Mouse (Mus musculus) heart, embryonic 16.5 days (tissue): ENCODE results near the gene Kank4. TPM values are rescaled to one million over a fixed set of nuclear protein-coding genes. Genes with fewer than 3 reads are reported as not detected.

Experiments used
- ATAC-seq: fragments of 200-750 bp; cut with Nextera tagmentation; replicated peaks from 2 replicates; pipeline ENCODE4 v1.8.0; 2017; ENCODE audit warnings: moderate number of reproducible peaks; ENCODE audit not compliant: insufficient read depth, low FRiP score; ENCODE audit errors: extremely low read depth
- H3K27ac ChIP-seq: fragments of 300-500 bp; sonication (generic); 2 replicates; pipeline ENCODE4 v1.5.1; 2014; ENCODE audit warnings: mild to moderate bottlenecking, low read length, control low read depth, moderate library complexity
- H3K27me3 ChIP-seq: fragments of 300-500 bp; sonication (generic); 2 replicates; pipeline ENCODE4 v1.6.1; 2014; ENCODE audit warnings: low read length, mixed read lengths; ENCODE audit not compliant: control insufficient read depth, insufficient read depth
- H3K36me3 ChIP-seq: fragments of 300-500 bp; sonication (generic); 2 replicates; pipeline ENCODE4 v1.6.1; 2014; ENCODE audit not compliant: control insufficient read depth, insufficient read depth
- H3K4me1 ChIP-seq: fragments of 300-500 bp; sonication (generic); 2 replicates; pipeline ENCODE4 v1.6.1; 2014; ENCODE audit warnings: low read length, mixed read lengths; ENCODE audit not compliant: control insufficient read depth, insufficient read depth
- H3K4me2 ChIP-seq: fragments of 300-500 bp; sonication (generic); 2 replicates; pipeline ENCODE4 v1.6.1; 2014; ENCODE audit warnings: low read depth, mild to moderate bottlenecking, control low read depth, low read length
- H3K4me3 ChIP-seq: fragments of 300-500 bp; sonication (generic); 2 replicates; pipeline ENCODE4 v1.5.1; 2014; ENCODE audit warnings: mild to moderate bottlenecking, control low read depth, low read length
- H3K9ac ChIP-seq: fragments of 300-500 bp; sonication (generic); 2 replicates; pipeline ENCODE4 v1.6.1; 2014; ENCODE audit warnings: low read length, control low read depth
- H3K9me3 ChIP-seq: fragments of 300-500 bp; sonication (generic); replicated peaks from 2 replicates; pipeline ENCODE4 v1.6.1; 2016; ENCODE audit warnings: low read length; ENCODE audit not compliant: control insufficient read depth
- WGBS: fragments of 180-500 bp; shearing (Covaris S2); extraction: QIAGEN DNeasy Blood & Tissue Kit; methylation state at CpG from one replicate; pipeline ENCODE4 v1.1.7; 2014; 5-methylcytosine and 5-hydroxymethylcytosine counted together
- polyA plus RNA-seq: library from polyadenylated mRNA; unstranded; fragments of >200 nt; fragmentation: Nextera tagmentation; extraction: Ambion mirVana; gene quantifications from 2 replicates; pipeline ENCODE4 v1.2.1, GENCODE M21; 2015

Kank4 gene
- 0.50 and 0.75 TPM in 2 replicates for polyA plus RNA-seq

DNA sequence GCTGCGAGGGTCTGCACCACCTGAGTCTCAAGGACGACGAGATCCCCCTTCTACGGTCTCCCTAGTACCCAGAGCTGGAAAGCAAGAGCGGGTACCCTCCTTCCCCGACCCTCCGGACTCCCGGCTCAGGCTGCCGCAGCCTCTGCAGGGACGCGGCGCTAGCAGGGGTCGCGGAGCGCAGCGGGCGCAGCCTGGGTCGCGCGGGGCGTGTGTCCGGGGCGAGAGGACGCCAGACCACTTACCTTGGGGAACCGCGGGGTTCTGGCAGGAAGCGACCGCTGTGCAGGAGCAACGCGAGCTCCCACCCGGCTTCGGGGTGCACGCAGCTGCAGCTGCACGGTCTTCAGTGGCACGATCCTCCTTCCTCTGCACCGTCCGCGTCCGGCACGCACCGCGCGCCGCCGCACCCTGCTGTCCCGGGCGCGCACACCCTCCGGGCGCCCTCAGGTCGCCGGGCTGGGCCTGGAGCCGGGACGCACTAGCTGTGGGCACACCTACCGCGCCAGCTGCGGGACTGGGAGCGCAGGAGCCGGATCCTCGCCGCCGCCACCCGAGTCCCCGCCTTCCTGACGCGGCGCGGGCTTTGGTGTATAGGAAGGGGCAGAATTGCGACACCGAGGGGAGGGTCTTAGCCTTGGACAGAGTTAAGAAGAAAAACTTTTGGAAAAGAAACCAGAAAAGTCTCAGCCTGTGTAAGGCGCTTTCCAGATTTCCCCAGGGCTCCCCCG lies at the start of gene Kank4:
Gene Kank4, minus strand, starts transcription at position 354 of the 728 bp plus-strand sequence.
- no peaks in the 10 kb centered on the region for H3K9me3 ChIP-seq
- H3K27ac ChIP-seq, result peak within 1 kb of the TSS; percentile 28; the same call in 1 of the 2 replicates
- peak within 1 kb of the TSS; percentile 81 for H3K9ac ChIP-seq
- under 1% methylated on average over 72 of the region's 72 CpGs for WGBS
- H3K4me3 ChIP-seq, result peak within 1 kb of the TSS; percentile 71
- H3K36me3 ChIP-seq, result no peaks in the 10 kb centered on the region
- peak; percentile 65 for ATAC-seq
- peaks cover 20% of the 10 kb centered on the region for H3K27me3 ChIP-seq
- H3K4me2 ChIP-seq, result peak within 1 kb of the TSS; percentile 99
- H3K4me1 ChIP-seq, result peaks cover 3% of the 10 kb centered on the region; the same call in 1 of the 2 replicates

DNA sequence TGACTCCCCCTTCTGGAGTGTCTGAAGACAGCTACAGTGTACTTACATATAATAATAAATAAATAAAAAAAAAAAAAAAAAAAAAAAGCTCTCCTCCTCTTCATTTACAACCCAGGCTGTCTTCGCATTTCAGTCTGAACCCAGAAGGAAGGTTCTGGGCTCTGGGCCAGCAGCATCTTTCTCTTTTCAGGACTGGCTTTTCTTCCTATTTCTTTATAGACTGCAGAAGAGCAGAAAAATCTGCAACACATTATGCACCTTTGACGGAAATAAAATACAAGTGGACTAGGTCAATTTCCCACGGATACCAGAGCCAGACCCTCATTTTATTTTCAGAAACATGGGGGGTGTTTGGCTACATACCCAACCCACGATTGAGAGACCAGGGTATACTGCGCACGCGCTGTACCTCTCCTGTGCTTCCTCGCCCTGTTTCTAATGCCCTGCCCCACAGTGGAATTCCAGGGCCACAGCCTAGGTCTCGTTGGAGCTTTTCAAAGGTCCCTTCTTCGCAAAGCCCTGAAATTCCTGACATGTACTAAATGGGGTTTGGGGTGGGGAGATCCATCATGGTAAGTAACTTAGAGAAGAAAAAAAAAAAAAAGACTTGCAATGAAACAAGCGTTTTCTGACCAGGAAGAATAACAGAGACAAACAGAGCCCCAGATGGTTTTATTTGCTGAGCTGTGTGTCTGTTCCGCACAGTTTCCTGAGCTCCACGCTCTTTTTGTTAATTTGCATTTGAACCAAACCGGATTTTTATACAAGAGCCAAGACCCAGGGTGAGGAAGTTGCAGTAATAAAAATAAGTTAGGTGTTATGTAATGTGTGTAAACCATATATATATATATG lies 48.3 kb upstream of the Kank4 start:
- Histone ChIP-seq H3K27me3 (no peaks in the 10 kb centered on the region), H3K27ac (no peak overlapping the region), H3K9ac (no peak overlapping the region), H3K4me1 (no peaks in the 10 kb centered on the region), H3K4me2 (no peak overlapping the region), H3K9me3 (peaks cover 5% of the 10 kb centered on the region; the same call in 1 of the 2 replicates), H3K36me3 (no peaks in the 10 kb centered on the region), H3K4me3 (no peak overlapping the region)
- no peak for ATAC-seq
- 83% methylated on average over 14 of the region's 14 CpGs for WGBS

DNA sequence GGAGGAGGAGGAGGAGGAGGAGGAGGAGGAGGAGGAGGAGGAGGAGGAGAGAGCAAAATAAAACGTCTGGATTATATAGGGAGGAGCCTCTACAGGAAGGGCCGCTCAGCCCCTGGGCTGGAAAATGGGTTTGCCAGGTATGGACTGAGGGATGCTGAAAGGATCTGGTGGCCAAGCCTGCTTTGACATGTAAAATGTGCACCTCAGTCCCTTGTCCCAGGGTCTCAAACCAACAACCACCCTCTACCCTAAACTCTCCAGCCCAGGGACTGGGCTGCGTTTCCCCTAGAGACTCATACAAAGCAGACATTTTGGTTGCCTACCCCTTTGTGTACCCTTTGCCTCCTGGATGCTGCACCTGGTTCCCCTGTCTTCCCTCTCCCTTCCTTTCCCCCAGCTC lies 47.2 kb upstream of the Kank4 start:
- no peaks in the 10 kb centered on the region for H3K27me3 ChIP-seq
- no peak for ATAC-seq
- no peak overlapping the region for H3K4me2 ChIP-seq
- H3K4me3 ChIP-seq, result no peak overlapping the region
- peaks cover 11% of the 10 kb centered on the region for H3K9me3 ChIP-seq
- 0 out of 2 replicates have a peak, but pooled peaks cover 2% of the 10 kb centered on the region for H3K36me3 ChIP-seq
- H3K4me1 ChIP-seq, result no peaks in the 10 kb centered on the region
- H3K9ac ChIP-seq, result no peak overlapping the region
- no peak overlapping the region for H3K27ac ChIP-seq
- 68% methylated on average over 3 of the region's 3 CpGs for WGBS

DNA sequence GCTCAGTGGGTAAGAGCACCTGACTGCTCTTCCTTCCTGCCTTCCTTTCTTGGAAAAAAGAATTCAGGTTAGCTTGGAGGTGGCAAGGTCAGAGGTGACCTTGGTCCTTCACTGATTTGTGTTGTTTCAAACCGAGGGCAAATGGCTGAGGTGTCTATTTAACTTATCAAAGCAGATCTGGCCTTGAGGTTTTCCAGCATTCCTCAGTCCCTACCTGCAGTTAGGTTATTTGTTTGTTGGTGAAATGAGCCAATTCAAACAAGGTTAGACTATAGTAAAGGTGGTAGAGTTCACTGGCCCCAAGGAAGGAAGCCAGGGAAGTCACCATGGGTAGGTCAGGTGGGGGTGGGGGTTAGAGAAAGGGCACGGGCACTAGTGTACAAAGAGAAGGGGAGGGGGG lies 46.8 kb upstream of the Kank4 start:
- Histone ChIP-seq H3K4me3 (no peak overlapping the region), H3K4me2 (no peak overlapping the region), H3K36me3 (0 out of 2 replicates have a peak, but pooled peaks cover 2% of the 10 kb centered on the region), H3K27me3 (no peaks in the 10 kb centered on the region), H3K4me1 (no peaks in the 10 kb centered on the region), H3K27ac (no peak overlapping the region), H3K9ac (no peak overlapping the region), H3K9me3 (peaks cover 11% of the 10 kb centered on the region)
- ATAC-seq, result no peak
- 57% methylated on average over 1 of the region's 2 CpGs for WGBS

- Histone ChIP-seq H3K9ac (no peak overlapping the region), H3K4me3 (no peak overlapping the region), H3K4me1 (no peaks in the 10 kb centered on the region), H3K27ac (no peak overlapping the region), H3K4me2 (no peak overlapping the region), H3K27me3 (no peaks in the 10 kb centered on the region), H3K9me3 (peaks cover 11% of the 10 kb centered on the region), H3K36me3 (0 out of 2 replicates have a peak, but pooled peaks cover 2% of the 10 kb centered on the region)
- WGBS, result 83% methylated on average over 2 of the region's 2 CpGs
- ATAC-seq, result no peak
Observed at GRCm38 (mm10) chr4:98863451-98863850, 46.1 kb upstream of the Kank4 start.

DNA sequence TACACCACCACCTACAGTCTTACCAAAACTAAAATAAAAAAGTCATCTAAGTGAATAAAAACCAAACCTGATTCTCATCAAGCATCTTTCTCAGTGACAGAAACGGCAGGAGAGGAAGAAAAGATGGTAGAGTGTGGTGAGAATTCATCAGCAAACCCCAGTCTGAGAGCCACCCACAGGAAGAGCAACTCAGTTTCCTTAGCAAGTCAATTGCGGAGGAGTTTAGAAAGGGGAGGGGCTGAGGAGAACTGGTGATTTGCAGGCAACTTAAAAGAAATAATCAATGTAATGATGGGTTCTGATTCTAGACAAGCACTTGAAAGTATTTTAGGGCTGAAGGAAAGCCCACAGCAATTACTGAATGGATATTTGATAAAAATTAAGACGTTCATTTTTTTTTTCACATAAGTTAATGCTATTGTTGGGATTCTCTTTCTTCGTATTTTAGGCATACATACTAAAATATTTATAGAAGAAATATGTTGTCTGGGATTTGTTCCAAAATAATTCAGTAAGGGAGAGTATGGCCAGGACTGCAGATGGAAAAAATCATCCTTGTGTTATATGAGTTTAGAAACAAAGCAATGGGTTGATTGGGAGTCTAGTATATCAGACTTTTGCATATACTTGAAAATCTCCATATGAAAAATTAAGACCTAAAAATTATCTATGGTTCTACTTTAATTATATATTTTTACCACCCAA lies 41.0 kb upstream of the Kank4 start:
- WGBS, result 70% methylated on average over 4 of the region's 4 CpGs

GRCm38 (mm10) chr4:98857037-98857648 lies 39.8 kb upstream of the Kank4 start:
- no peak overlapping the region for H3K4me3 ChIP-seq
- peak; percentile 86 for ATAC-seq
- H3K4me1 ChIP-seq, result peaks cover 12% of the 10 kb centered on the region
- peak overlapping the region; percentile 74 for H3K27ac ChIP-seq
- no peak overlapping the region for H3K9ac ChIP-seq
- peaks cover 6% of the 10 kb centered on the region for H3K9me3 ChIP-seq
- peak overlapping the region; percentile 30 for H3K4me2 ChIP-seq
- 35% methylated on average over 11 of the region's 11 CpGs for WGBS
- H3K36me3 ChIP-seq, result 0 out of 2 replicates have a peak, but pooled peaks cover 2% of the 10 kb centered on the region
- no peaks in the 10 kb centered on the region for H3K27me3 ChIP-seq

More for the DNA sequence above, 41.0 kb upstream of the Kank4 start:
- no peak overlapping the region for H3K27ac ChIP-seq
- H3K36me3 ChIP-seq, result 0 out of 2 replicates have a peak, but pooled peaks cover 2% of the 10 kb centered on the region
- peaks cover 6% of the 10 kb centered on the region for H3K9me3 ChIP-seq
- no peak overlapping the region for H3K4me2 ChIP-seq
- no peak for ATAC-seq
- no peak overlapping the region for H3K9ac ChIP-seq
- H3K4me3 ChIP-seq, result no peak overlapping the region
- H3K4me1 ChIP-seq, result peaks cover 12% of the 10 kb centered on the region
- H3K27me3 ChIP-seq, result no peaks in the 10 kb centered on the region

DNA sequence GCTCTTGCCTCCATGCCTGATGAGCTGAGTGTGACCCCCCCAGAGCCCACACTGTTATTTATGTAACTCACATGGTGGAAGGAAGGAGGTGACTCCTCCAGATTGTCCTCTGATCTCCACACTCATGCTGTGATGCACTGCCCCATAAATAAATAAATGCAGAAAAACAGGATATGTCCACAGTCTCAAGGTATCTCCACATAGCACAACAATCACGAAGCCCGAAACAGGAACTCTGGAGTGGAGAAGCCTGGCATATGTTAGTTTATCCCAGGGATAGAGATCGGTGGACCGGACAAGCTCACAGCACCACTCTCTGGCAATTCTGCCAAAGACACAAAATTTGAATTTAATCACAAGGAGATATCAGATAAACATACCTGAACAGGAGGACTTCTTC lies 36.6 kb upstream of the Kank4 start:
- H3K4me1 ChIP-seq, result peaks cover 12% of the 10 kb centered on the region
- WGBS, result 80% methylated on average over 4 of the region's 4 CpGs
- H3K27me3 ChIP-seq, result no peaks in the 10 kb centered on the region
- no peaks in the 10 kb centered on the region for H3K9me3 ChIP-seq
- H3K36me3 ChIP-seq, result no peaks in the 10 kb centered on the region
- no peak overlapping the region for H3K27ac ChIP-seq
- H3K9ac ChIP-seq, result no peak overlapping the region
- no peak overlapping the region for H3K4me3 ChIP-seq
- no peak for ATAC-seq
- no peak overlapping the region for H3K4me2 ChIP-seq
